Mouse (Mus musculus) right cerebral cortex, postnatal 14 days (tissue): ENCODE measurements around the gene Gm15013.
"Not testable (repeated sequence)": the region's sequence is repeated elsewhere in the genome, so short reads cannot be mapped to it uniquely, and the experiment has no call there.

Source experiments
- DNase-seq: peaks from one replicate; pipeline ENCODE4 v3.0.0; 2022

The Gm15013 gene

GRCm38 (mm10) chrX:139714381-139714780 is at the start of gene Gm15013:
Gene Gm15013 (minus strand): TSS chrX:139714481.
- DNase-seq: no peak

GRCm38 (mm10) chrX:139762546-139762945 is 48.3 kb upstream of the Gm15013 start:
- DNase-seq: peak; percentile 45

- DNase-seq: not testable (repeated sequence)
Observed at GRCm38 (mm10) chrX:139758634-139759033, 44.4 kb upstream of the Gm15013 start.

- peak; percentile 57 for DNase-seq
Observed at GRCm38 (mm10) chrX:139751855-139752254, 37.6 kb upstream of the Gm15013 start.

- no peak for DNase-seq
Observed at GRCm38 (mm10) chrX:139737066-139737465, 22.8 kb upstream of the Gm15013 start.

GRCm38 (mm10) chrX:139730541-139730940 is 16.3 kb upstream of the Gm15013 start:
- no peak for DNase-seq

- no peak for DNase-seq
Observed at GRCm38 (mm10) chrX:139722350-139722749, 8.1 kb upstream of the Gm15013 start.

- DNase-seq: peak; percentile 28
Observed at GRCm38 (mm10) chrX:139684775-139685695, 29.2 kb downstream of the Gm15013 start, which contains the start of gene Tbc1d8b. Gene Tbc1d8b (plus strand): TSS chrX:139684996.

GRCm38 (mm10) chrX:139684410-139684774 is 29.9 kb downstream of the Gm15013 start:
- DNase-seq: no peak

GRCm38 (mm10) chrX:139665829-139666228 is 48.5 kb downstream of the Gm15013 start:
- no peak for DNase-seq
